ENCODE assay signal across 28 mouse cellular contexts in genomic region chr14:104388879-104389278, GRCm38 (mm10).
DNase-seq lines count a peak whose midpoint lies in the region; ATAC-seq lines count a peak whose summit lies in the region.
"Had no signal": no experiment of that assay in that cellular context is flagged by ENCODE, and none has a peak within 500 bp of the region (broad histone marks: within the 10 kb centered on the region; RNA-seq: fewer than 3 reads in every experiment).

No protein-coding gene starts in this region.

- no peaks in the 10 kb centered on the region for H3K36me3 ChIP-seq in limb, embryonic 13.5 days
- no peaks in the 10 kb centered on the region for H3K36me3 ChIP-seq in limb, embryonic 10.5 days
- no peaks in the 10 kb centered on the region for H3K36me3 ChIP-seq in neural tube, embryonic 13.5 days
- H3K36me3 ChIP-seq in midbrain, embryonic 16.5 days (ENCODE audit: control insufficient read depth, insufficient read depth, low read length): no peaks in the 10 kb centered on the region
- H3K36me3 ChIP-seq: heart, embryonic 12.5 days; limb, embryonic 12.5 days; stomach, embryonic 15.5 days had no signal

- DNase-seq in limb, embryonic 10.5 days (ENCODE audit: low spot score): no peak
- no peak for DNase-seq in neural tube, embryonic 10.5 days (ENCODE audit: extremely low spot score, low spot score)
- DNase-seq in cerebellum, adult 11 months: no peak
- DNase-seq: adrenal gland, adult 2 months; adrenal gland, postnatal 36 days; B cell, adult 2 months; cerebellum, adult 2 months; cerebellum, postnatal 14 days; gastrocnemius, postnatal 36 days; heart, adult 2 months; heart, postnatal 4 days; kidney, adult 11 months; kidney, postnatal 25 days; liver, postnatal 0 days; lung, postnatal 4 days; right cerebral cortex, postnatal 25 days had no signal

- no peaks in the 10 kb centered on the region for H3K27me3 ChIP-seq in limb, embryonic 13.5 days
- no peaks in the 10 kb centered on the region for H3K27me3 ChIP-seq in limb, embryonic 10.5 days (ENCODE audit: low read depth, poor library complexity, severe bottlenecking)
- H3K27me3 ChIP-seq in neural tube, embryonic 13.5 days: no peaks in the 10 kb centered on the region
- no peaks in the 10 kb centered on the region for H3K27me3 ChIP-seq in midbrain, embryonic 16.5 days (ENCODE audit: control insufficient read depth, insufficient read depth, low read depth, low read length)
- H3K27me3 ChIP-seq: heart, embryonic 12.5 days; limb, embryonic 12.5 days; stomach, embryonic 15.5 days had no signal

- no peak overlapping the region for H3K4me3 ChIP-seq in limb, embryonic 13.5 days
- H3K4me3 ChIP-seq in limb, embryonic 10.5 days: no peak overlapping the region
- H3K4me3 ChIP-seq in neural tube, embryonic 13.5 days: no peak overlapping the region
- no peak overlapping the region for H3K4me3 ChIP-seq in midbrain, embryonic 16.5 days (ENCODE audit: low read depth, low read length)
- H3K4me3 ChIP-seq: erythroblast, embryonic 14.5 days; heart, adult 2 months; heart, embryonic 12.5 days; limb, embryonic 12.5 days; myocyte; stomach, embryonic 15.5 days had no signal

- peak; percentile 40; the same call in 1 of the 2 replicates for ATAC-seq in limb, embryonic 13.5 days (ENCODE audit: low FRiP score, low read depth)
- no peak for ATAC-seq in neural tube, embryonic 13.5 days (ENCODE audit: low read depth)
- ATAC-seq in midbrain, embryonic 16.5 days: 0 out of 2 replicates have a peak, but pooled peaks have one; percentile 39
- ATAC-seq: activated CD4-positive, CD25-positive, alpha-beta regulatory T cell, adult 4 months; forebrain, embryonic 14.5 days; inflammation-experienced regulatory T-cells, adult 6 months; liver, postnatal 0 days had no signal

- no peak overlapping the region for H3K4me2 ChIP-seq in limb, embryonic 13.5 days (replicated peaks)
- H3K4me2 ChIP-seq in neural tube, embryonic 13.5 days: no peak overlapping the region
- no peak overlapping the region for H3K4me2 ChIP-seq in midbrain, embryonic 16.5 days (ENCODE audit: low read length)
- H3K4me2 ChIP-seq: heart, embryonic 12.5 days; limb, embryonic 12.5 days; liver, embryonic 11.5 days; stomach, embryonic 15.5 days had no signal

- H3K9ac ChIP-seq in limb, embryonic 13.5 days: no peak overlapping the region
- H3K9ac ChIP-seq in neural tube, embryonic 13.5 days: no peak overlapping the region
- no peak overlapping the region for H3K9ac ChIP-seq in midbrain, embryonic 16.5 days (ENCODE audit: low read depth, low read length)
- H3K9ac ChIP-seq: heart, embryonic 12.5 days; limb, embryonic 12.5 days; liver, postnatal 0 days; stomach, embryonic 15.5 days had no signal

- WGBS in limb, embryonic 13.5 days: 55% methylated on average over 2 of the region's 2 CpGs
- WGBS in limb, embryonic 10.5 days: 80% methylated on average over 2 of the region's 2 CpGs
- 68% methylated on average over 2 of the region's 2 CpGs for WGBS in neural tube, embryonic 13.5 days
- 43% methylated on average over 2 of the region's 2 CpGs for WGBS in midbrain, embryonic 16.5 days

- no peaks in the 10 kb centered on the region for H3K4me1 ChIP-seq in limb, embryonic 13.5 days
- H3K4me1 ChIP-seq in limb, embryonic 10.5 days: no peaks in the 10 kb centered on the region
- peaks cover 4% of the 10 kb centered on the region; the same call in 1 of the 2 replicates for H3K4me1 ChIP-seq in neural tube, embryonic 13.5 days (replicated peaks)
- peaks cover 3% of the 10 kb centered on the region; the same call in 1 of the 2 replicates for H3K4me1 ChIP-seq in midbrain, embryonic 16.5 days (ENCODE audit: control insufficient read depth, insufficient read depth, low read length)
- H3K4me1 ChIP-seq: heart, embryonic 12.5 days; limb, embryonic 12.5 days; stomach, embryonic 15.5 days had no signal

- H3K27ac ChIP-seq in limb, embryonic 13.5 days: no peak overlapping the region
- no peak overlapping the region for H3K27ac ChIP-seq in limb, embryonic 10.5 days
- H3K27ac ChIP-seq in neural tube, embryonic 13.5 days (replicated peaks): peak overlapping the region; percentile 61
- H3K27ac ChIP-seq in midbrain, embryonic 16.5 days (ENCODE audit: low read length): no peak overlapping the region
- H3K27ac ChIP-seq: heart, adult 2 months; limb, embryonic 12.5 days; stomach, embryonic 15.5 days had no signal

- H3K9me3 ChIP-seq in limb, embryonic 13.5 days: no peaks in the 10 kb centered on the region
- no peaks in the 10 kb centered on the region for H3K9me3 ChIP-seq in limb, embryonic 10.5 days (replicated peaks)
- H3K9me3 ChIP-seq in neural tube, embryonic 13.5 days: no peaks in the 10 kb centered on the region
- no peaks in the 10 kb centered on the region for H3K9me3 ChIP-seq in midbrain, embryonic 16.5 days (replicated peaks; ENCODE audit: control insufficient read depth, low read length, poor library complexity, severe bottlenecking)
- H3K9me3 ChIP-seq: limb, embryonic 12.5 days; stomach, embryonic 15.5 days had no signal
